Mouse (Mus musculus) heart, embryonic 13.5 days (tissue): ENCODE measurements around the gene Tagln2. TPM values are rescaled to one million over a fixed set of nuclear protein-coding genes. Genes with fewer than 3 reads are reported as not detected.

Source experiments
- ATAC-seq: fragments of 200-750 bp; cut with Nextera tagmentation; 2 replicates; pipeline ENCODE4 v1.8.0; 2017; ENCODE audit warnings: moderate TSS enrichment; ENCODE audit not compliant: insufficient number of reproducible peaks, low FRiP score, low TSS enrichment; ENCODE audit errors: extremely low read depth
- H3K27ac ChIP-seq: fragments of 300-500 bp; sonication (generic); replicated peaks from 2 replicates; pipeline ENCODE4 v1.5.1; 2015; ENCODE audit warnings: moderate library complexity, mild to moderate bottlenecking, inconsistent platforms
- H3K27me3 ChIP-seq: fragments of 300-500 bp; sonication (generic); replicated peaks from 2 replicates; pipeline ENCODE4 v1.6.1; 2015; ENCODE audit warnings: mild to moderate bottlenecking, inconsistent platforms
- H3K36me3 ChIP-seq: fragments of 300-500 bp; sonication (generic); 2 replicates; pipeline ENCODE4 v1.6.1; 2015; ENCODE audit warnings: mild to moderate bottlenecking, inconsistent platforms
- H3K4me1 ChIP-seq: fragments of 300-500 bp; sonication (generic); 2 replicates; pipeline ENCODE4 v1.6.1; 2015; ENCODE audit warnings: inconsistent platforms
- H3K4me2 ChIP-seq: fragments of 300-500 bp; sonication (generic); 2 replicates; pipeline ENCODE4 v1.6.1; 2015; ENCODE audit warnings: inconsistent platforms, mild to moderate bottlenecking, moderate library complexity
- H3K4me3 ChIP-seq: fragments of 300-500 bp; sonication (generic); 2 replicates; pipeline ENCODE4 v1.5.1; 2015; ENCODE audit warnings: moderate library complexity, mild to moderate bottlenecking, inconsistent platforms
- H3K9ac ChIP-seq: fragments of 300-500 bp; sonication (generic); 2 replicates; pipeline ENCODE4 v1.6.1; 2015; ENCODE audit warnings: inconsistent platforms, mild to moderate bottlenecking, moderate library complexity
- H3K9me3 ChIP-seq: fragments of 300-500 bp; sonication (generic); 2 replicates; pipeline ENCODE4 v1.6.1; 2016; ENCODE audit warnings: inconsistent platforms
- WGBS: fragments of 180-500 bp; shearing (Covaris S2); methylation state at CpG from one replicate; pipeline ENCODE4 v1.1.7; 2015; ENCODE audit warnings: mixed read lengths; 5-methylcytosine and 5-hydroxymethylcytosine counted together
- polyA plus RNA-seq: library from polyadenylated mRNA; unstranded; fragments of >200 nt; fragmentation: Nextera tagmentation; extraction: Ambion mirVana; gene quantifications from 2 replicates; pipeline ENCODE4 v1.2.1, GENCODE M21; 2015

Gene Tagln2
- polyA plus RNA-seq, 1 experiment from 2014 or later: 312 TPM

DNA sequence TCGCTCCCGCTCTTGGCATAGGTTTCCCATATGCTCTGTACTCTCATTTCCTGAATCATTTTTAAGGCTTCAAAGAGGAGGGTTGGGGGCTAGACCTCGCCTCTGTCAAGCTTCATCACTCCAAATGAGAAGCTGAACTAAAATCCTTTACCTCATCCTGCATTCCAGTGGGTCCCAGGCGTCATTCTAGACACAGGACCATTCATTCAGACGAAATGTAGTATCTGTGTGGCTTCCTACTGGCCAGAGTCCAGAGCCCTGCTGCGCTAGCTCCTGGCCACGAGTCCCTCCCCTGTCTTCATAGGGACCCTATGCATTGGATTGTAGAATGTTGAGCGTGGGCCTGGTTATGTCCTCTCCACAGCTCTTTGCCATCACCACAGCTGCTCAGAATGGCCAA, 4.9 kb downstream of the Tagln2 start:
- no peak for ATAC-seq
- peaks cover 84% of the 10 kb centered on the region for H3K4me1 ChIP-seq
- WGBS: 60% methylated on average over 8 of the region's 8 CpGs
- H3K4me3 ChIP-seq: peak overlapping the region; percentile 35
- H3K9me3 ChIP-seq: no peaks in the 10 kb centered on the region
- H3K27me3 ChIP-seq: no peaks in the 10 kb centered on the region
- peak overlapping the region; percentile 80 for H3K4me2 ChIP-seq
- H3K9ac ChIP-seq: peak overlapping the region; percentile 76
- H3K36me3 ChIP-seq: peaks cover 49% of the 10 kb centered on the region
- peak overlapping the region; percentile 68 for H3K27ac ChIP-seq

GRCm38 (mm10) chr1:172507001-172507400, 7.2 kb downstream of the Tagln2 start:
- H3K4me2 ChIP-seq: no peak overlapping the region
- peaks cover 49% of the 10 kb centered on the region for H3K36me3 ChIP-seq
- H3K4me1 ChIP-seq: peaks cover 91% of the 10 kb centered on the region
- WGBS: 51% methylated on average over 5 of the region's 5 CpGs
- H3K9me3 ChIP-seq: no peaks in the 10 kb centered on the region
- H3K27ac ChIP-seq: peak overlapping the region; percentile 73
- H3K27me3 ChIP-seq: no peaks in the 10 kb centered on the region
- ATAC-seq: no peak
- 0 out of 2 replicates have a peak overlapping the region, but pooled peaks have one; percentile 3 for H3K9ac ChIP-seq
- H3K4me3 ChIP-seq: no peak overlapping the region

DNA sequence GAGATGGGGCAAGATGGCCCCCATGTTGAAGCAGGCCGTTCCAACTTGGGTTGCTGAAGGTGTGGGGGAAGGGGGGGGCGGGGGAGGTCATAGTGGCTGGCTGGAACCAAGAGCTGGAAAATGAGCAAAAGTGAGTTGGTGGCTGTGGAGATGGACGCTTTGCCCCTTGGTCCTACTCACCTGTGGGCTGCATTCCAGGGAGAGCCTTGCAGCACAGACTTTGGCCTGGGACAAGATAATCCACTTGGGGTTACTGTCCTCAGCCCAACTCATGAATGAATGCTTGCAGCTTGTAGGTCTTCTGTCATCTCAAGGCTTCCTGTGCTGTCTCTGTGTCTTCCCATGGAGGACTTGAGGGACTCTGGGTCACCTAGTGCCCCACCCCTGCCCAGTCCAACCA, 7.9 kb downstream of the Tagln2 start:
- Histone ChIP-seq H3K4me2 (no peak overlapping the region), H3K9me3 (no peaks in the 10 kb centered on the region), H3K27me3 (no peaks in the 10 kb centered on the region), H3K4me1 (peaks cover 90% of the 10 kb centered on the region), H3K36me3 (peaks cover 49% of the 10 kb centered on the region), H3K4me3 (no peak overlapping the region), H3K9ac (no peak overlapping the region), H3K27ac (peak overlapping the region; percentile 73)
- 82% methylated on average over 3 of the region's 3 CpGs for WGBS
- ATAC-seq: no peak

- 22% methylated on average over 2 of the region's 2 CpGs for WGBS
- no peak for ATAC-seq
- peak overlapping the region; percentile 73 for H3K27ac ChIP-seq
Observed at GRCm38 (mm10) chr1:172508172-172508571, 8.3 kb downstream of the Tagln2 start.

DNA sequence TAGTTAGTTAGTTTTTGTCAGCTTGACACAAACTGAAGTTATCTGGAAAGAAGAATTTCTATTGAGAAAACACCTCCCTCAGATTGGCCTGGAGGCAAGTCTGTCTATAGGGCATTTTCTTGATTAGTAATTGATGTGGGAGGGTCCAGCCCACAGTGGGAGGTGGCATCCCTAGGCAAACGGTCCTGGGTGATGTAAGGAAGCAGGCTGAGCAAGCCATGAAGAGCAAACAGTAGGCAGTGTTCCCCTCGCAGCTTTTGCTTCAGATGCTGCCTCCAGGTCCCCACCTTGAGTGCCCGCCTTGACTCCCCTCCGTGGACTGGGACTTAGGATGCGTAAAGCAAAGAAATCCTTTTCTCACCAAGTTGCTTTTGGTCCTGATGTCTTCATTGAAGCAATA, 9.4 kb downstream of the Tagln2 start:
- Histone ChIP-seq H3K27me3 (no peaks in the 10 kb centered on the region), H3K27ac (peak overlapping the region; percentile 73), H3K9ac (no peak overlapping the region), H3K9me3 (no peaks in the 10 kb centered on the region), H3K4me3 (no peak overlapping the region), H3K4me1 (peaks cover 92% of the 10 kb centered on the region), H3K4me2 (no peak overlapping the region), H3K36me3 (peaks cover 49% of the 10 kb centered on the region)
- 75% methylated on average over 5 of the region's 5 CpGs for WGBS
- no peak for ATAC-seq

More at GRCm38 (mm10) chr1:172508172-172508571, 8.3 kb downstream of the Tagln2 start:
- Histone ChIP-seq H3K4me2 (no peak overlapping the region), H3K4me3 (no peak overlapping the region), H3K27me3 (no peaks in the 10 kb centered on the region), H3K4me1 (peaks cover 90% of the 10 kb centered on the region), H3K9me3 (no peaks in the 10 kb centered on the region), H3K36me3 (peaks cover 49% of the 10 kb centered on the region), H3K9ac (no peak overlapping the region)

- Histone ChIP-seq H3K9ac (no peak overlapping the region), H3K4me3 (no peak overlapping the region), H3K4me2 (no peak overlapping the region), H3K36me3 (peaks cover 45% of the 10 kb centered on the region), H3K9me3 (no peaks in the 10 kb centered on the region), H3K4me1 (peaks cover 90% of the 10 kb centered on the region), H3K27ac (peak overlapping the region; percentile 37; the same call in 1 of the 2 replicates), H3K27me3 (no peaks in the 10 kb centered on the region)
- 46% methylated on average over 8 of the region's 8 CpGs for WGBS
- no peak for ATAC-seq
Observed at GRCm38 (mm10) chr1:172509983-172510382, 10.1 kb downstream of the Tagln2 start.

DNA sequence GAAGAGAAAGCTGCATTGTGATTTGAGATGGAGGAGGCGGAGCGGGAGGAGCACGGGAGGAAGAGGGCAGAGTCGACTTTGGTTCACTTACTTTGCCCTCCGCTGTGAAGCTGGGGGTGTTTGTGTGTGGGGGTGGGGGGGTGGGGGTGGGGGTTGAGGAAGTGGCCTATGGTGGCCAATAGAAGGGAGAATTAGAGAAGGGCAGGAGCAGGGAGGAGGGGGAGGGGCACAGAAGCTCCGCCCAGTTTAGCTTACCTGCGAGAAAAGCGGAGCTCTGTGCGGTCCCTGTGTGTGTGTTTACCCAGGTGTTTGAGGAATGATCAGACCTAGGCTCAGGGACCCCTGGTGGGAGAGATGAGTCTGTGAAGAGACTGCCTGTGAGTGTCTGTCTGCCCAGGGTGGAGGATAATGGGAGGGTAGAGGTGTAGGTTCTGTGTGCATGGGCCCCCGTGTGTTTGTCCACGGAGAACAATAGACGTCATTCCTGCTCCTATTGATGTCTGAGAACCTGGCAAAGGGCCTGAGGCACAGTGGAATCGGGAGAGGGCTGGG, 10.7 kb downstream of the Tagln2 start:
- no peak for ATAC-seq
- peaks cover 90% of the 10 kb centered on the region for H3K4me1 ChIP-seq
- no peak overlapping the region for H3K4me3 ChIP-seq
- H3K27ac ChIP-seq: 0 out of 2 replicates have a peak overlapping the region, but pooled peaks have one; percentile 37
- H3K36me3 ChIP-seq: peaks cover 40% of the 10 kb centered on the region
- no peak overlapping the region for H3K9ac ChIP-seq
- H3K4me2 ChIP-seq: no peak overlapping the region
- H3K9me3 ChIP-seq: no peaks in the 10 kb centered on the region
- no peaks in the 10 kb centered on the region for H3K27me3 ChIP-seq
- 34% methylated on average over 13 of the region's 13 CpGs for WGBS

DNA sequence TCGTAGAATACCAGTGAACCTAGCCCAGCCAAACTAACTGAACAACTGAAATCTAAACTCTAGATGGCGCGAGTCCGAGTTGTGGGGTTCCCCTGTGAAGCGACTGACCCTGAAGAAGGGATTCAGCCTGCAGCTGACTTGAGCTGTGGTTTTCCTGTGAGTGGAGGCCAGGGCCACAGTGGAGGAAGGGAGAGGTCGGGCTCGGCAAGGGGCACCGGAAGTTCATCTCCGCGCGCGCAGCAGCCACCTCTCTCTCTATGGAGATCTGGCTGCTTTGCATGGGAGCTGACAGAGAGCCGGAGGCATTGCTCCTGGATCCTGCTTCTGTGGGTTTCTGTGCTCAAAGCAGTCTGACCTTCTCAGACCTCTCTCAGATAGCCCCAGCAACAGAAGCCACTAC, 13.1 kb downstream of the Tagln2 start:
- Histone ChIP-seq H3K9ac (peak overlapping the region; percentile 69), H3K4me3 (peak overlapping the region; percentile 5; the same call in 1 of the 2 replicates), H3K4me1 (peaks cover 73% of the 10 kb centered on the region), H3K4me2 (peak overlapping the region; percentile 51), H3K27ac (peak overlapping the region; percentile 85), H3K9me3 (peaks cover 7% of the 10 kb centered on the region), H3K27me3 (no peaks in the 10 kb centered on the region), H3K36me3 (peaks cover 15% of the 10 kb centered on the region)
- no peak for ATAC-seq
- 12% methylated on average over 13 of the region's 13 CpGs for WGBS

DNA sequence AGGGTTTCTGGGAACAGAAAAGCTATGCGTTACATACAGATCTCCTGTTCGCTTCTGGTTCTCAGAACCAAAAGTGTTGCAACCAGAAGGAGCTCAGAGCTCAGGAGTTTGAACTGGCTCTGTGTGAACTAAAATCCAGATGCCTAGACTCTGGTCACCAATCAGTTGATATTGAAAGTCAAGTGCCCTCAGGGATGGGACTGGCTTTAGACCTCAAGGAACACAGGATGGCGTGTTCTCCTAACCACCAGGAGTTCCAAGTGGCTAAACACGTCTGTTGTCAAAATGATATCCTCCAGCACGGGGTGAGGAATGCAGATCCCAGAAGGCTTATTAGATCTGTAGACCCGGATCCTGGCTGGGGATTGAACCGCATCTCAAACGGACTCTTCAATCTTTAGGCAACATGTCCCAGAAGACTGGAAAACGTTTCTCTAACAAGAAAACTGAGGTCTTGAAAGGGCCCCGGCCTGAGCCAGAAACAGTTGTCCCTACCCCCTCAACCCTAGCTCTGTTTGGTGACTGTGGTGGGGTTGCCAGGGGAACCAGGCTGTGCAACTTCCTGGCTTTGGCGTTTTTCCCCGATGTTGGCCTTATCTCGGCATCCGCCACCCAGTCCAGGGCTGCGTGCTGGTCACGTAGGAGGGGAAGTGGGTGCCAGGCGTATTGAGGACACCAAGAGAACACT, 13.8 kb downstream of the Tagln2 start:
- Histone ChIP-seq H3K27me3 (no peaks in the 10 kb centered on the region), H3K4me1 (peaks cover 66% of the 10 kb centered on the region), H3K4me3 (no peak overlapping the region), H3K9me3 (peaks cover 9% of the 10 kb centered on the region), H3K27ac (peak overlapping the region; percentile 85), H3K4me2 (peak overlapping the region; percentile 51), H3K36me3 (peaks cover 8% of the 10 kb centered on the region), H3K9ac (peak overlapping the region; percentile 69)
- WGBS: 32% methylated on average over 17 of the region's 17 CpGs
- no peak; the same call in 1 of the 2 replicates for ATAC-seq

GRCm38 (mm10) chr1:172514213-172514529, 14.3 kb downstream of the Tagln2 start:
- Histone ChIP-seq H3K4me2 (peak overlapping the region; percentile 51), H3K9ac (0 out of 2 replicates have a peak overlapping the region, but pooled peaks have one; percentile 69), H3K4me1 (peaks cover 61% of the 10 kb centered on the region), H3K4me3 (no peak overlapping the region), H3K36me3 (peaks cover 3% of the 10 kb centered on the region), H3K9me3 (peaks cover 9% of the 10 kb centered on the region), H3K27me3 (no peaks in the 10 kb centered on the region), H3K27ac (peak overlapping the region; percentile 85)
- 57% methylated on average over 4 of the region's 4 CpGs for WGBS
- ATAC-seq: no peak

DNA sequence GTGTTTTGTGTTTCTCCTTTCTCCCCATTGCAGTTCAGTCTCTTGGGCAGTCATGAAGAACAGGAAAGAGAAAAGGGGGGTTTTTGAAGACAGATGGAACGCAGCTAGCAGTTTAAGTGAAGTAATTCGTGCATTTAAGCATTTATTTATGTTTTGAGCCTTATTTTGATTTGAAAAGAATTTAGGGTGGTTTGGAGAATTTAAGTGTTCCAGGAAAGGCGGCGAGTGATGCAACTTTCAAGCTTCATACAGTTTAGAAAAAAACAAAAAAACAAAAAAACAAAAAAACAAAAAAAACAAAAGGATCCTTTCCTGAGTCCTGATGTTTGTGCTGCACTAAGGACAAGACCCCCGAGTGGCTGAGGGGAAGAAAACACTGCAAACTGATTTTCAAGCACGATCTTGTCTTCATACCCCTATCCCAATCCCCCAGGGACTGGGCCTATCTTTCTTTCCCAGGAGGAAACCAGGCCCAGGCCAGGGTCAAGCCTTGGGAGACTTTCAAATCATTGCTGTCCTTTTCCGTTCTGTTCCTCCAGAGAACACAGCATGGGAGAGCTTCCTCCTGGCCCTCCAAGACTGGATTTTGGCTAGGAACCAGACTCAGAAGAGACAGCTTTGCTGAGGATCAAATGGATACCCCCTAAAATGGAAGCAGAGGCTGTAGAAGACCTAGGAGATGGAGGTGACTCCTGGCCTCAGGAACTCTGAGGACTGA, 14.9 kb downstream of the Tagln2 start:
- Histone ChIP-seq H3K4me2 (no peak overlapping the region), H3K27me3 (no peaks in the 10 kb centered on the region), H3K9ac (no peak overlapping the region), H3K4me1 (peaks cover 61% of the 10 kb centered on the region), H3K4me3 (no peak overlapping the region), H3K9me3 (peaks cover 9% of the 10 kb centered on the region), H3K36me3 (no peaks in the 10 kb centered on the region), H3K27ac (peak overlapping the region; percentile 85)
- ATAC-seq: no peak
- WGBS: 60% methylated on average over 7 of the region's 7 CpGs
